Mouse (Mus musculus) ES-E14 (cell line): ENCODE measurements around the gene Pnrc1.

Source experiments
- CHD2 ChIP-seq: IDR thresholded peaks from 2 replicates; pipeline ENCODE4 v1.6.1; 2014; ENCODE audit warnings: mild to moderate bottlenecking, low read depth, low read length, inconsistent platforms
- MAFK ChIP-seq: IDR thresholded peaks from 2 replicates; pipeline ENCODE4 v1.6.1; 2014; ENCODE audit warnings: mild to moderate bottlenecking, low read depth, low read length, inconsistent platforms; ENCODE audit not compliant: insufficient read depth
- ZNF384 ChIP-seq: IDR thresholded peaks from 2 replicates; pipeline ENCODE4 v1.6.1; 2012; ENCODE audit warnings: low read depth, low read length, inconsistent platforms

- TF ChIP-seq MAFK (no peak), CHD2 (no peak), ZNF384 (no peak)
These were observed 25.9 kb upstream of the Pnrc1 start for GRCm38 (mm10) chr4:33315840-33316239.
